Mouse (Mus musculus): ENCODE data around the gene Arhgef3. TPM values are rescaled to one million over a fixed set of nuclear protein-coding genes. Genes with fewer than 3 reads are reported as not detected.

Arhgef3 gene
- total RNA-seq (2023), result 94.0 TPM

DNA sequence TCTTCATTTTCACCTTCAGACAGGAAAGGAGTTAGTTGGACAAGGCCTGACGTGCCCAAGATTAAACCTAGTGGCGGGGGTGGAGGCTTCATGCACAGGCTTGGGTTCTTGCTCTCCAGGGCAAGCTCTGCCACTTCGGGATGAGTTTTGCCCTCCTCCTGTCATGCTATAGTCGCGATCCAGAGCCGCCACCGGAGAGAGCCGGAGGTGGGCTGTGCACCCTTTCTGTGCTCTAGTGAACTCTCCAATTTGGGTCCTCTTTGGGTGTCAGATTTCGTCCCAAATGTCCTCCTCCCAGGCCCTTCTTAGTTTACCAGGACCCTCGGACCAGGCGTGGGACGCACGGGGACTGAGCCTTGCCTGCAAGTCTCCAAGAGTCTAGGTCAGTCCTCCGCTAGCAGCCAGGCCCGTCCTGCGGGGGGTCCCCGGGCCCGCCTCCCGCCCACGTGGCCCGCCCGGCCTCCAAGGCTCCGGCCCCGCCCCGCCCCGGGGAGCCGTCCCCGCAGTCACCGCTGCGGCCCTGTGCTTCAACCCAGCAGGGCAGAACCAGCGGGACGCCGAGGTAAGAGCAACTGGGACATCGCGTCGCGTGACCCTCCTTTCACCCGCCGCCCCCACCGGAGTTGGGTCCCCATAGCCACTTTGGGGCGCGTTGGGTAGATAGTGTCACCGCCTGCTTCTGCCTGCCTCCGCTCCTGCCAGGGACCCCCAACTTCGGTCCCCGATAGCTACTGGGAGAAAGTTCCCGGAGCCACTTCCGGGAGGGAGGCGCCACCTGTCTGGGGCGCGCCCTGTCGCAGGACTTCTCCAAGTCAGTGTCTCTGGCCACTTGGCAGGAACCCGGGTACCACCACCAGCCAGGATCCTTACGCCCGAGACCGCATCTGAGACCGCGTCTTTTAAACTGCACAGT lies at the start of gene Arhgef3:
TSS of gene Arhgef3 (plus strand) at position 538 of the 913 bp plus-strand sequence.

DNA sequence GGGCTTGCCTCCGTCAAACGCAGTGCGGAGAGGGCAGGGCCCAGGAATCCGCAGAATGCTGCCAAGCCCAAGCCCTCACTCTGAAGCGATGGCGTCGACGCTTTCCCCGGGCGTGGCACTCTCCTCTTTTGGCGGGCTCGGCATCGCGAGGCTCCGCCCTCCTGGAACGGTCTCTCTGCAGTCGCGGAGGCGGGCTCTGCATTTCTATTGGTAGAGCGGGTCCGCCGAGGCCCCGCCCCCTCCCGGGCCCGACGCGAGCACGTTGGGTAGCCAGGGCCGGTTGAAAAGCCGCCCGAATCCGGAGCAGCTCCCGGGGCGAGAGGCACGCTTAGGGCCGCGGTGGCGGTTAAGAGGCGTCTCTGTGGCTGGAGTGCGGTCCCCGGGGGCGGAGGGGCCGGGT lies 313.9 kb downstream of the Arhgef3 start, which contains the start of gene Fam208a:
TSS of gene Fam208a (plus strand) at position 262 of the 400 bp plus-strand sequence.

Other genes with a start within 250 kb of the Arhgef3 start
- not detected for gene Asb14, start 220.3 kb upstream of the Arhgef3 start, total RNA-seq (2023)
- gene Appl1, start 143.7 kb upstream of the Arhgef3 start, total RNA-seq (2023), result 49.7 TPM
- gene Hesx1, start 120.5 kb upstream of the Arhgef3 start, total RNA-seq (2023), result not detected
- gene Il17rd, start 76.0 kb upstream of the Arhgef3 start, total RNA-seq (2023), result 0.68 TPM

Measured in CD4-positive naive resting alpha-beta T cell, adult 57 days (primary cell).